Mouse (Mus musculus) liver, embryonic 15.5 days (tissue): ENCODE data around the gene Olfr994. TPM values are rescaled to one million over a fixed set of nuclear protein-coding genes. Genes with fewer than 3 reads are reported as not detected.

Source experiments
- ATAC-seq: fragments of 200-750 bp; cut with Nextera tagmentation; 2 replicates; pipeline ENCODE4 v1.8.0; 2017; ENCODE audit warnings: moderate number of reproducible peaks, mild to moderate bottlenecking, moderate library complexity; ENCODE audit not compliant: insufficient read depth
- H3K27ac ChIP-seq: fragments of 300-500 bp; sonication (generic); replicated peaks from 2 replicates; pipeline ENCODE4 v1.5.1; 2015; ENCODE audit warnings: mild to moderate bottlenecking, inconsistent platforms
- H3K27me3 ChIP-seq: fragments of 300-500 bp; sonication (generic); 2 replicates; pipeline ENCODE4 v1.6.1; 2015; ENCODE audit warnings: mild to moderate bottlenecking, inconsistent platforms
- H3K36me3 ChIP-seq: fragments of 300-500 bp; sonication (generic); replicated peaks from 2 replicates; pipeline ENCODE4 v1.6.1; 2015; ENCODE audit warnings: moderate library complexity, mild to moderate bottlenecking, inconsistent platforms
- H3K4me1 ChIP-seq: fragments of 300-500 bp; sonication (generic); replicated peaks from 2 replicates; pipeline ENCODE4 v1.6.1; 2015; ENCODE audit warnings: inconsistent platforms
- H3K4me2 ChIP-seq: fragments of 300-500 bp; sonication (generic); 2 replicates; pipeline ENCODE4 v1.6.1; 2015; ENCODE audit warnings: moderate library complexity, mild to moderate bottlenecking, inconsistent platforms
- H3K4me3 ChIP-seq: fragments of 300-500 bp; sonication (generic); replicated peaks from 2 replicates; pipeline ENCODE4 v1.5.1; 2015; ENCODE audit warnings: mild to moderate bottlenecking, inconsistent platforms
- H3K9ac ChIP-seq: fragments of 300-500 bp; sonication (generic); 2 replicates; pipeline ENCODE4 v1.6.1; 2015; ENCODE audit warnings: moderate library complexity, mild to moderate bottlenecking, inconsistent platforms
- H3K9me3 ChIP-seq: fragments of 300-500 bp; sonication (generic); replicated peaks from 2 replicates; pipeline ENCODE4 v1.6.1; 2016; ENCODE audit warnings: inconsistent platforms
- WGBS: fragments of 180-500 bp; shearing (Covaris S2); methylation state at CpG from one replicate; pipeline ENCODE4 v1.1.7; 2015; ENCODE audit warnings: mixed read lengths; ENCODE audit not compliant: insufficient replicate concordance; 5-methylcytosine and 5-hydroxymethylcytosine counted together
- polyA plus RNA-seq: library from polyadenylated mRNA; unstranded; fragments of >200 nt; fragmentation: Nextera tagmentation; extraction: Ambion mirVana; gene quantifications from 2 replicates; pipeline ENCODE4 v1.2.1, GENCODE M21; 2015

The Olfr994 gene
- polyA plus RNA-seq, result not detected in 2 replicates

DNA sequence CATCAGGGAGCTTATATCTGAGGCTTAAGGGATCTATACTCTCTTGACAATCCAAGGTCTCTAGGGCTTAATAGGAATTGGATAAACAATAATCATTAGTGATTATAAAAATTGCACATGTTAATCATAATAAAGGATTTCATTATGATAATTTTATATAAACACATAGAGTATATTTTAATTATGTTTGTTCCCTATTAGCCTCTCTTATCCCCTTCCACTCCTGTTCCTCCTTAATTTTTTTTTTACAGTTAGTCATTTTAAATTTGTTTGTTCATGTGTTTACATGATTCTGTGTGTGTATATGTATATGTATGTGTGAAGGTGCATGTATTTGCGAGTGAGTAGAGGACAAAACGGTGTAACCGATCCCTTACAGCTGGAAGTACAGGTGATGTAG is at the start of gene Olfr994:
Gene Olfr994 (minus strand): TSS at position 101 of the 400 bp plus-strand sequence.
- WGBS, result 74% methylated on average over 3 of the region's 3 CpGs
- Histone ChIP-seq H3K36me3 (no peaks in the 10 kb centered on the region), H3K27me3 (no peaks in the 10 kb centered on the region), H3K9me3 (no peaks in the 10 kb centered on the region), H3K4me3 (no peak within 1 kb of the TSS), H3K4me2 (no peak within 1 kb of the TSS), H3K9ac (no peak within 1 kb of the TSS), H3K27ac (no peak within 1 kb of the TSS), H3K4me1 (no peaks in the 10 kb centered on the region)
- ATAC-seq, result no peak

DNA sequence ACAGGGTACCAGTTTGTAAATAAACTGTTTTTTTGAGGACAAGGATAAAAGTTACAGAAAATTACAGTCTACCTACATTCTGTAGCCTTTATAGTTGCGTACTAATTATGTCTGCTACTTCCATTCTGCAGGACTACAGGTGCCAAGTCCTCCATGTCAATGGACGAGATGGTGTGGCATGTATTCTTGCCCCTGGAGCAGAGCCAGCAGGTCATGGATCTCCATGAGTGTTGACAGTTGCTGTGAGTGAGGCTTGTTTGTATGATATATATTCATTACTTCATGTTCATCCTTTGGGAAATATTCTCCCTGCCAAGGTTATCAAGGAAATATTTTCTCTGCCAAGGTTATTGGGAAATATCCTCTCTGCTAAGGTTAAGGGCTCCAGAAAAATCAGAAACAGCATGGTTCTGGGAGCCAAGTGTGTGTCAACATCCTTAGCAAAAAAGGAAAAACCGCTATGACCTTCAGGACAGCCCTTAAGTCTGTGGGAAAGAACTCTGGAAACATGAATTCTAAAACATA is 30.6 kb upstream of the Olfr994 start:
- no peak for ATAC-seq
- Histone ChIP-seq H3K36me3 (no peaks in the 10 kb centered on the region), H3K9me3 (no peaks in the 10 kb centered on the region), H3K4me1 (no peaks in the 10 kb centered on the region), H3K4me3 (no peak overlapping the region), H3K9ac (no peak overlapping the region), H3K27ac (no peak overlapping the region), H3K27me3 (no peaks in the 10 kb centered on the region), H3K4me2 (no peak overlapping the region)
- WGBS, result 50% methylated on average over 3 of the region's 3 CpGs

DNA sequence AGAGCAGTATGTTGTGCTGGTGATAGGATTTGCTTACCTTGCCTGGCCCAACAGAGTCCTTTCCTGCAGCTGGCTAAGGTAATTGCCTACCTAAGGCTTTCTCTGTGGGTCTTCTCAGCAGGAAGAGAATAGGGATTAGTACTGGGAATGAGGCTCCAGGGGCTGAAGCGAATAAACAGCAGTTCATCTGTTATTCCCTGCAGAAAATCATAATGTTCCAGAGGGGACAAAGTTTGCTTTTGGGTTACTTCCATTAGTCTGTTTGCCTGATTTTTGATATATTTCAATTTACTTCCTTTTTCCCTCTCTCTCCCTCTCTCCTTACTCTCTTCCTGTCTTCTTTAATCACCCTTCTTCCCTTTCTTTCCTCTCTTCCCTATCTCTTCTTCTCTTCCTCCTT is 7.3 kb upstream of the Olfr994 start, which contains the start of gene Olfr995:
Gene Olfr995 (minus strand): TSS at position 101 of the 400 bp plus-strand sequence.
- no peak within 1 kb of the TSS for H3K27ac ChIP-seq
- no peaks in the 10 kb centered on the region for H3K9me3 ChIP-seq
- no peaks in the 10 kb centered on the region for H3K27me3 ChIP-seq
- H3K4me1 ChIP-seq, result no peaks in the 10 kb centered on the region
- ATAC-seq, result no peak
- no peaks in the 10 kb centered on the region for H3K36me3 ChIP-seq
- H3K9ac ChIP-seq, result no peak within 1 kb of the TSS
- no peak within 1 kb of the TSS for H3K4me3 ChIP-seq
- no peak within 1 kb of the TSS for H3K4me2 ChIP-seq
- WGBS, result 25% methylated on average over 1 of the region's 1 CpGs

GRCm38 (mm10) chr2:85442546-85442945 is 6.3 kb upstream of the Olfr994 start:
- Histone ChIP-seq H3K9me3 (no peaks in the 10 kb centered on the region), H3K4me2 (no peak overlapping the region), H3K9ac (no peak overlapping the region), H3K36me3 (no peaks in the 10 kb centered on the region), H3K4me3 (no peak overlapping the region), H3K27ac (no peak overlapping the region), H3K4me1 (no peaks in the 10 kb centered on the region), H3K27me3 (no peaks in the 10 kb centered on the region)
- no peak for ATAC-seq

DNA sequence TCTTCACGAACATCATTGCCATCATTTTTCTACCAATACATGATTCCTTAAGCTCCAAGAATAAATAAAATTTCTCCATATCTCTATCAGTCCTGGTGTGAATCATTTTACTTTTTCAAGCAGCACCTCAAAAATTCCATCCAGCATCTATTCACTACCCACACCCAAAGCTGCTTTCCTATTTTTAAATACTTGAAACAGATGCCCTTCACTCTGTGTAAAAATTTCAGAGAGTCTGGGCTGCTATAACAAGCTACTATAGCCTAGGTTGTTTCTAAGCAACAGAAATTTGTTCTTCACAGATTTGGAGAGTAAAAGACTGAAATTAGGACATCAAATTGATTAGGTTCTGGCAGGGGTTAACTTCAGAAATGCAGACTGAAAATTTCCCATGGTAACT is 10.4 kb downstream of the Olfr994 start:
- WGBS, result 49% methylated on average over 1 of the region's 1 CpGs
- Histone ChIP-seq H3K4me3 (no peak overlapping the region), H3K4me1 (no peaks in the 10 kb centered on the region), H3K36me3 (no peaks in the 10 kb centered on the region), H3K27me3 (no peaks in the 10 kb centered on the region), H3K27ac (no peak overlapping the region), H3K9me3 (no peaks in the 10 kb centered on the region), H3K4me2 (no peak overlapping the region), H3K9ac (no peak overlapping the region)
- no peak for ATAC-seq

DNA sequence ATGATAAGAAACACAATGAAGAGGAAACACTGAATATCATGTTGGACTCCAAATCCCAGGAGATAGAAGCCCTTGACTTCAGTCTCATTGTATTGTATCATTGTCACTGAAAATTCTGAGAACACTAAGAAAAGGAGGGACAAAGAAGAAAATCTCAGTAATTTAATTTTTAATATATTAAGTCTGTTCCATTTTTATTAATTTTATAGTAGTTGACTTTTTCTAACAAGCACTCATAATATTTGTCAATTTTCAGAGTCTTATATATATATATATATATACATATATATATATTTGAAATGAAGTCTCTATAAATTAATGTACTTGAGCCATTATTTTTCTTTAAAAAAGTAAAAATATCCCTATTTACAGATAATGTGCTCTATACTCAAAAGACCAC is 21.5 kb downstream of the Olfr994 start, which contains the start of gene Olfr993:
Gene Olfr993 (minus strand): TSS at position 101 of the 400 bp plus-strand sequence.
- H3K27ac ChIP-seq, result no peak within 1 kb of the TSS
- H3K4me2 ChIP-seq, result no peak within 1 kb of the TSS
- no peaks in the 10 kb centered on the region for H3K36me3 ChIP-seq
- H3K9ac ChIP-seq, result no peak within 1 kb of the TSS
- no peak within 1 kb of the TSS for H3K4me3 ChIP-seq
- H3K27me3 ChIP-seq, result no peaks in the 10 kb centered on the region
- no peaks in the 10 kb centered on the region for H3K4me1 ChIP-seq
- H3K9me3 ChIP-seq, result no peaks in the 10 kb centered on the region
- no peak for ATAC-seq

GRCm38 (mm10) chr2:85409369-85409768 is 26.9 kb downstream of the Olfr994 start, which contains the start of gene Olfr992:
Gene Olfr992 (minus strand): TSS chr2:85409469.
- H3K27ac ChIP-seq, result no peak within 1 kb of the TSS
- H3K36me3 ChIP-seq, result no peaks in the 10 kb centered on the region
- no peaks in the 10 kb centered on the region for H3K27me3 ChIP-seq
- no peak within 1 kb of the TSS for H3K4me2 ChIP-seq
- H3K4me3 ChIP-seq, result no peak within 1 kb of the TSS
- H3K9me3 ChIP-seq, result no peaks in the 10 kb centered on the region
- ATAC-seq, result no peak
- H3K9ac ChIP-seq, result no peak within 1 kb of the TSS
- WGBS, result 42% methylated on average over 2 of the region's 2 CpGs
- no peaks in the 10 kb centered on the region for H3K4me1 ChIP-seq

Other genes with a start within 250 kb of the Olfr994 start
- gene Lrrc55, start 239.3 kb downstream of the Olfr994 start, polyA plus RNA-seq, result 0.07 TPM in 2 replicates
- not detected in 2 replicates for gene Olfr987, start 97.1 kb downstream of the Olfr994 start, polyA plus RNA-seq
- not detected in 2 replicates for gene Olfr988, start 73.2 kb downstream of the Olfr994 start, polyA plus RNA-seq
- gene Olfr992, start 27.0 kb downstream of the Olfr994 start, polyA plus RNA-seq, result not detected in 2 replicates
- gene Olfr993, start 21.6 kb downstream of the Olfr994 start, polyA plus RNA-seq, result not detected in 2 replicates
- gene Olfr995, start 7.2 kb upstream of the Olfr994 start, polyA plus RNA-seq, result not detected in 2 replicates
- gene 4833423E24Rik, start 82.6 kb upstream of the Olfr994 start, polyA plus RNA-seq, result not detected in 2 replicates
- gene Olfr996, start 142.8 kb upstream of the Olfr994 start, polyA plus RNA-seq, result not detected in 2 replicates
- not detected in 2 replicates for gene Olfr998, start 152.5 kb upstream of the Olfr994 start, polyA plus RNA-seq
- gene Olfr1000, start 175.5 kb upstream of the Olfr994 start, polyA plus RNA-seq, result not detected in 2 replicates
- not detected in 2 replicates for gene Olfr1002, start 214.3 kb upstream of the Olfr994 start, polyA plus RNA-seq
- gene Olfr154, start 228.0 kb upstream of the Olfr994 start, polyA plus RNA-seq, result not detected in 2 replicates
- not detected in 2 replicates for gene Olfr1006, start 242.3 kb upstream of the Olfr994 start, polyA plus RNA-seq